Mouse (Mus musculus) c-Kit-negative CD71-positive TER-119-positive erythroid progenitor cells, embryonic 14.5 days (primary cell): ENCODE results near the gene Atf7ip.

Experiments
- DNase-seq: peaks from one replicate; pipeline ENCODE4 v3.0.0-alpha.2; 2013; ENCODE audit warnings: low read depth, low spot score

The Atf7ip gene

GRCm38 (mm10) chr6:136521681-136522080, 15.7 kb downstream of the Atf7ip start:
- DNase-seq: no peak

DNA sequence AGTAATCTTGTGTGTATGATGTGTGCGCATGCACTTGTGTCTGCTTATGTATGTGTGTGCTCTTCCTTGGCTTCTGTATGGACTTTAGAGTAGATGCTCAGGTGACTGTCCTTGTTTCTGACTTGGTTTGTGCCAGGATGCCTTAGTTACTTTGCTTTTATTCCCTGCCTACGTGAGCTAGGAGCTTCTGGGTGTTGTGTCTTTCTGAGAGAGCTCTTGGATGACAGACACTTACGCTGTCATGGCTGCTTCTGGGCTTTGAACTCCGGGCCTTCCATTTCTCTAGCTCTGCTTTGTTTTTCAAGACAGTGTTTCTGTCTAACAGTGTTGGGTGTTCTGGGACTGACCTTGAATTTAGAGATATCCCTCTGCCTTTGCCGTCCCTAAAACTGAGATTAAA, 16.7 kb downstream of the Atf7ip start:
- DNase-seq: no peak

- DNase-seq: no peak
Observed at GRCm38 (mm10) chr6:136524751-136525150, 18.8 kb downstream of the Atf7ip start.

DNA sequence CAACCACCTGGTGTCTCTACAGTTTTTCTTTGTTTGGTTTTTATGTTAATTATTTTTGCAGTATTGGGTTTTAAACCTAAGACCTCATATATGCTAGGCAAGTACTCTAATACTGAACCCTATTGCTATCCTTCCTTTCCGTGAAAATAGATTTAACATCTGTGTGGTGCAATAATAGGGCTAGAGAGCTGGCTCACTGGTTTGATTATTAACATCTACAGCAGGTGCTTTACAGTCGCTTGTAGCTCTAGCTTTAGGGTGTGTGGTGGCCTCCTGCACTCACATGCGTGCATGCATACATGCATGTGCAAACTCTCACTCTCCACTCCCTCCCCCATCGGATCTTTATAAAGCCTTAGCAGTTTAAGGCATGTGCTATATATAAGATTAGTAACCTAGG, 19.6 kb downstream of the Atf7ip start:
- DNase-seq: no peak

DNA sequence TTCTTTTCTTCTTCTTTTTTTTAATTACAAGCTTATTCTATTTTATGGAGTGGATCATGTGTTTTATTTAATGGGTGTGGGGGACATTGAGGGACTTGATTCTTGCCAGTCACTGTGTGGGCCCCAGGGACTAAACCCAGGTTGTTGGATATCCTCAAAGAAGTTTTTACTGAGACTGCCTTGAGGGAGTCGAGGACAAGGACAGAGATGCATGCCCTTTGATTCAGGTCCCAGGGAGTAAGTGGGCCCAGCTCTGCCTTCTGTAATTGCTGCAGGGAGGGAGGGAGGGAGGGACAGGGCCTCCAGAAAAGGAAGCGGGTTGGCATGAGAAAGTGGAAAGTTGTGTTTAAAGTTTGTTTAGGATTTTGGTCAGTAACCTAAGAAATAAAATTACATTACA, 23.2 kb downstream of the Atf7ip start:
- no peak for DNase-seq

DNA sequence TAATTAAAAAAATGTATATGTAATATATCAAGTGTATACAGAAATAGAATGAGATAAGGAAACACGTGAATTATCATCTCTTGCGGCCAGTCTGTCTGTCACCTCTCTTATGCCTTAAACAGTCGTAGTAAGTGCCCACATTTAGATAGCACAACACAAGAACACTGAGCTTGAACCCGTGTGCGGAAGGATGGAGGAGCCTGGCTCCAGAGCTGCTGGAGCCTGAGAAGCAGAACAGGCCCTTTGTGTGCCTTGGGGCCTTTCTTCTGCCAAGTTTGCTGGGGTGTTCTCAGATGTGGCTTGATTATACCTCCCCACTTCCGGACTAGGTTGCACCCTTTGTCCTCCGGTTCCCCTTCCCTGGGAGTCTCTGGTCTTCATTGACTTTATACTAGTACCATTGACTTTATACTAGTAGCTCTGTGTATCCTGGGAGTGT, 25.8 kb downstream of the Atf7ip start:
- DNase-seq: no peak

DNA sequence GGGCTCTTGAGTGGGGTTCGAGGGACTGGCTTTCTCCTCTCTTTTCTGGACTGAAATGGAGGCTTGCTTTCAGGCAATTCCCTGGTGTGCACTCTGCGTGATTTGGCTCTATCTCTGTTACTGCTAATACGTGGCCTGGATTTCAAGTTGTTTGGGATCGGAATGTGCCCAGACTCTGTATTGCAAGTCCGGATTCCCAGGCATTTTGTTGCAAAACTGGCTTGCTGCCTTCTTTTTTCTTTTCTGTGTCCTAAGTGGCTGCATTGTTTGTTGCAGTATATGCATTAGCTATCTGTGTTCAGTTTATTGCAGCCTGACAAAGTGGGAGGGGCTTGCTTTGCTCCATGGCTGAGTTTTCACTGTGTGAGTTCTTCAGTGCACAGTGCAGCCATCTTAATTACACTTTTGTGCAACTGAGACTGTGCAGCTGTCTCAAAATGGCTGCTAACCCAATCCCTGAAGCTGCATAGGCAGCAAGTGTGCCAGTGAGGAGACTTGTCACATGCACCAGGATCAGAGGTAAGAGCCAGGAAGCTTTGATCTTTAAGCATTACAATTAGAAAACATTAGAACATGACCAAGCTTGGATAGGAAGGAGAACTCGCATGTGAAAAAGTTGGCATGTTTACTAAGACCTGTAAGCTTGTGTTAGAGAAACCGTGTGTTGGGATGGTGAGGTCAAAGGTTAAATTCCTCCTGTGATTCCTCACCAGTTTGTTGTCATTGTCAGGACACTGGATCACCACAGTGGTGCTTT, 26.7 kb downstream of the Atf7ip start:
- peak; percentile 49 for DNase-seq

GRCm38 (mm10) chr6:136533804-136534203, 27.8 kb downstream of the Atf7ip start:
- DNase-seq: no peak

GRCm38 (mm10) chr6:136534444-136534843, 28.5 kb downstream of the Atf7ip start:
- no peak for DNase-seq

- no peak for DNase-seq
Observed at GRCm38 (mm10) chr6:136535176-136535575, 29.2 kb downstream of the Atf7ip start.

DNA sequence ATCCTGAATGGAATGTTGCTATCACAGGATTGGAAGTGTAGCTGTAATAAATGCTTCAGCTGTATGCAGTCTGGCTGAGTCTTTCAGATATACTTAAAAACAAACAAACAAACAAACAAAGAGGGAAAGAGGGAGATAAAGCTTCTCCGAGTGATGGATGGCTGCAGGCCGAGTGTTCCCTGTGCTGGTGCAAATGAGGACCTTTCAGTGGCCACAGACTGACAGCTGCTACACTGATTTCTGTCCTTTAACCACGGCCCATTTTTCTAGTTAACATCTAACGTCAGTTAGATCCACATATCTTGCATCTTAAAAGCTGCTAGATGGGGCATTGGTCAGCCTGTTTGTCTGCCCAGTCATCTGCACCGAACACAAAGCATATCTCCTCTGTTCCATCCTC, 30.2 kb downstream of the Atf7ip start:
- DNase-seq: no peak

DNA sequence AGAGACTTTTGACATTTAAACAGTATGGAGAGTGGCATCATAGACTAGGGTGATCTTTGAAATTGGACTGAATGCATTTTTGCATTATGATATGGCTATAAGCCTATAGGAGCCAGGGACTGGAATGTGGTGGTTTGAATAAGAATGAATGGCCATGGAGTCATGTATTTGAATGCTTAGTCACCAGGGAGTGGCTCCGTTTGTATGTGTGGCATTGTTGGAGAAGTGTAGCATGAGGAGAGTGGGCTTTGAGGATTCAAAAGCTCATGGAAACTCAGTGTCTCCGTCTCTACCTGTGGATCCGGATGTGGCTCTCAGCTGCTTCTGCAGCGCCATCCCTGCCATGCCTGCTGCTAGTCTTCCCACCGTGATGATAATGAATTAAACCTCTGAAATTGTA, 35.4 kb downstream of the Atf7ip start:
- no peak for DNase-seq

GRCm38 (mm10) chr6:136542105-136542504, 36.1 kb downstream of the Atf7ip start:
- no peak for DNase-seq

- no peak for DNase-seq
Observed at GRCm38 (mm10) chr6:136543164-136543563, 37.2 kb downstream of the Atf7ip start.

GRCm38 (mm10) chr6:136545284-136545870, 39.4 kb downstream of the Atf7ip start:
- no peak for DNase-seq

GRCm38 (mm10) chr6:136546286-136546685, 40.3 kb downstream of the Atf7ip start:
- no peak for DNase-seq

- DNase-seq: no peak
Observed at GRCm38 (mm10) chr6:136546987-136547386, 41.0 kb downstream of the Atf7ip start.

- DNase-seq: no peak
Observed at GRCm38 (mm10) chr6:136548041-136548770, 42.2 kb downstream of the Atf7ip start.

- DNase-seq: no peak
Observed at GRCm38 (mm10) chr6:136548796-136549195, 42.8 kb downstream of the Atf7ip start.

DNA sequence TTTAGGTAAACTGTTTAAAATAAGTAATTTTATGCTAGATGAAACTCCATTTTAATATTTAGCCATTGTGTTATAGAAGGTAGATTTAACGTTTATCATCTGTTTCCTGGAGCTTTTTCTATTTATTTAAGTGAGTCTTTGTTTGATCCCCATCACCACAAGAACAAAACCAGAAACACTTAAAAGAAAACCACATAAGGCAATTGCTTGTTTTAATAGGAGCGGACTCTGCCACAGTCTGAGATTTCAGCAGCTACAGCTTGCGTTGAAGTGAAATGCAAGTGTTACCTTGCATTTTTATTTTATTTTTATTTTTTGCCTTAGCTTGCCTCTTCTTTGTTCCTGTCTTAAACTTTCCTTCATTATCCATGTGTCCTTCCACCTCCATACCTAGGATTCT, 43.6 kb downstream of the Atf7ip start:
- DNase-seq: no peak

- peak; percentile 48 for DNase-seq
Observed at GRCm38 (mm10) chr6:136550596-136551304, 44.8 kb downstream of the Atf7ip start.

DNA sequence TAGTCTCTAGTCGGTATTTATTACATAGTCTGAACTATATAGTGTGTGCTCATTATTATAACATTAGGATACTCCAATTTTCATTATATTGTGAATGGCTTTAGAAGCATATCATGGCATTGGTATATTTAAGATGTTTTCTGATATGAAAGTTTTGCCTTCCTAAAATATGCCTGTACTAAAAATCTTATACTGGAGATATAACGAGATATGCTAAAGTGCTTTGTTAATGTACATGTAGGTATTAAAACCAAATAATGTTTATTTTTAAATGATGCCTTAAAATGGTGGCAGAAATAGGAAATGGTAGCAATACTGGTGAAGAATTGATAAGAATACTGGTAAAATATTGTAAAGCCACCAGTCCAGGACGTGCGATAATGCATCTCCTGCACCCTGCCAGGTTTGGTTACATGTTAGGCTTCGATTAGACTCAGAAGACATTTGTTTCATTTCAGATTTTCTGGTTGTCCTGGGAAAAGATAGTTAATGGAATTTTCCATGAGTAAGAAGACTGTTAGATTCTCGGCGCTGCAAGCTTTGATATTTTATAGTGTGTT, 45.7 kb downstream of the Atf7ip start:
- no peak for DNase-seq
